Mouse (Mus musculus) liver, adult 2 months (tissue): ENCODE data around the gene Gm26566.

Source experiments
- CTCF ChIP-seq: fragments of 200-500 bp; IDR thresholded peaks from 2 replicates; pipeline ENCODE4 v1.5.1; 2011; ENCODE audit warnings: low read depth, low read length, control low read depth
- POLR2A ChIP-seq: fragments of 200-500 bp; IDR thresholded peaks from 2 replicates; pipeline ENCODE4 v1.6.1; 2011; ENCODE audit warnings: low read length, control low read depth; ENCODE audit not compliant: insufficient read depth; ENCODE audit errors: extremely low read depth

DNA sequence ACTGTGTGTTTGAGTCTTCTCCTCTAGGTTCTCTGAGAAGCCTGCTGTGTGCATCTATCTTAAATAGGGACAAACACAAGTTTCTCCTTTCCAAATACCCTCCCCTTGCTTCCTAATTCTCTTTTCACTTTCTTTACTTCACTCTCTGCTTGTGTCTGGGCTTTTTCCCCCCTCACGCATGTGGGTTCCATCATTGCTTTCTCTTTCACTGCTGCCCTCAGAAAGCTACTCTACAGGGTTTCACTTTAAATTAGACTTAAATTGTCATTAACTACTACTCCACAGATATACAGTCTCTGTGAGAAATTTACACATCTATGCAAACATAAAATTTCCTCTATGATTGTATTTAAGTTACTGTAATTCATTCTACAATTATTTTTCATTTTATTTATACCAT is 37.8 kb upstream of the Gm26566 start, which contains the start of gene Ifna2:
- TF ChIP-seq POLR2A (no peak), CTCF (no peak)
